Mouse (Mus musculus) limb, embryonic 15.5 days (tissue): ENCODE results near the gene Tbp. TPM values are rescaled to one million over a fixed set of nuclear protein-coding genes. Genes with fewer than 3 reads are reported as not detected.
A peak's percentile ranks its signal among the peaks of the same experiment; 100 is the strongest.

Source experiments
- ATAC-seq: fragments of 200-750 bp; cut with Nextera tagmentation; 2 replicates; pipeline ENCODE4 v1.8.0; 2017; ENCODE audit warnings: low read depth, moderate TSS enrichment; ENCODE audit not compliant: insufficient number of reproducible peaks, low FRiP score, low TSS enrichment
- H3K27ac ChIP-seq: fragments of 300-500 bp; sonication (generic); 2 replicates; pipeline ENCODE4 v1.5.1; 2015; ENCODE audit warnings: moderate library complexity, mild to moderate bottlenecking, inconsistent platforms
- H3K27me3 ChIP-seq: fragments of 300-500 bp; sonication (generic); 2 replicates; pipeline ENCODE4 v1.6.1; 2015; ENCODE audit warnings: inconsistent platforms
- H3K36me3 ChIP-seq: fragments of 300-500 bp; sonication (generic); 2 replicates; pipeline ENCODE4 v1.6.1; 2015; ENCODE audit warnings: inconsistent platforms
- H3K4me1 ChIP-seq: fragments of 300-500 bp; sonication (generic); 2 replicates; pipeline ENCODE4 v1.6.1; 2015; ENCODE audit warnings: inconsistent platforms
- H3K4me2 ChIP-seq: fragments of 300-500 bp; sonication (generic); 2 replicates; pipeline ENCODE4 v1.6.1; 2015; ENCODE audit warnings: mild to moderate bottlenecking, inconsistent platforms
- H3K4me3 ChIP-seq: fragments of 300-500 bp; sonication (generic); 2 replicates; pipeline ENCODE4 v1.5.1; 2015; ENCODE audit warnings: mild to moderate bottlenecking, inconsistent platforms
- H3K9ac ChIP-seq: fragments of 300-500 bp; sonication (generic); 2 replicates; pipeline ENCODE4 v1.6.1; 2015; ENCODE audit warnings: inconsistent platforms
- H3K9me3 ChIP-seq: fragments of 300-500 bp; sonication (generic); 2 replicates; pipeline ENCODE4 v1.6.1; 2016; ENCODE audit warnings: inconsistent platforms
- WGBS: fragments of 180-500 bp; shearing (Covaris S2); methylation state at CpG from one replicate; pipeline ENCODE4 v1.1.7; 2015; 5-methylcytosine and 5-hydroxymethylcytosine counted together
- polyA plus RNA-seq: library from polyadenylated mRNA; unstranded; fragments of >200 nt; fragmentation: Nextera tagmentation; extraction: Ambion mirVana; gene quantifications from 2 replicates; pipeline ENCODE4 v1.2.1, GENCODE M21; 2015

The Tbp gene
- 44.6 and 46.9 TPM in 2 replicates for polyA plus RNA-seq

DNA sequence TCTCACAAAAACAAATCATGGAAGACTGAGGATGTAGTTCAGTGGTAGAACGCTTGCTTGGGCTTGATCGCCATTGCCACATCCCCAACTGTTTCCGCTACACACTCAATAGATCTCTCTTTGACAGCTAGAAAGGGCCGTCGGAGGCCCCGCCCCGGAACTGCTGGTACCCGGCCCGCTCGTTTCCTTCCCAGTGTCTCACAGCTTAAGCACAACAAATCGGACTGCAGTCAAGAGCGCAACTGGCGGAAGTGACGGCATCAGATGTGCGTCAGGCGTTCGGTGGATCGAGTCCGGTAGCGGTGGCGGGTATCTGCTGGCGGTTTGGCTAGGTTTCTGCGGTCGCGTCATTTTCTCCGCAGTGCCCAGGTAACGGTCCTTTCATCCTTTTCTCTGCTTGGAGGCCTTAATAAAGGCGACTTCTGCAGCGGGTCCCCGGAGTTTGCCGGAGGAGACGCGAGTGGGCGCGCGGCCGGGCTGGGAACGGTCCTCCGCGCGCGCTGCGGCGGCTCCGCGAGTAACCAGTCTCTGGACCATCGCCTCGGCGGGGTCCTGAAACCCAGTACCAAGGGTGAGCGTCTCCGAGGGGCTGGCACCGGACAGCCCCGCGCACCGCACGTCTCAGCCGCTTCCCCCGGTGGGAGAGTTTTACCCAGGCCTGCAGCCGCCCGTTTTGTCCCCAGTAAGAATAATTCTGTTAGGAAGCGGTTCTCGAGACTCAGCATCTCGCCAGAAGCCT lies at the start of gene Tbp, which contains the start of gene Psmb1:
Gene Tbp (plus strand): TSS at position 233 of the 739 bp plus-strand sequence.
Gene Psmb1 (minus strand): TSS at position 96 of the 739 bp plus-strand sequence.
- WGBS: under 1% methylated on average over 63 of the region's 63 CpGs

DNA sequence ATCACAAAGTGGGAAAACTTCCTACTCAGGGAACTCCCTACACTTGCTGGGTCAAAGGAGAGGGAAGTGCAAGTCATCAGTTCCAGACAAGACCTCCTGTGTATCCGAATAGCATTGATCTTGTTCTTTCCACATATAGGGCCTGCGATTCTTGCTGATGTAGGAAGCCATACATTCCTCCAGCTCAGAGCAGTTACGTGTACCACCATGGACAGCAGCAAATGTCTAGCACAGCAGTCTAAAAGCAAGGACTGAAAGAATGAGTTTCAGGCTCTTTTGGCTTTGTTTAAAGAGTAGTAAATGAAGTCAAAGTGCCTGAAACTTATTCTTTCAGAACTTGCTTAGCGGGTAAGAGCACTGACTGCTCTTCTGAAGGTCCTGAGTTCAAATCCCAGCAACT lies 44.5 kb upstream of the Tbp start:
- 70% methylated on average over 4 of the region's 4 CpGs for WGBS

More for the DNA sequence above, at the start of gene Tbp, which contains the start of gene Psmb1:
- Histone ChIP-seq H3K27me3 (no peaks in the 10 kb centered on the region), H3K27ac (peak within 1 kb of the TSS; percentile 96), H3K36me3 (peaks cover 23% of the 10 kb centered on the region), H3K4me2 (peak within 1 kb of the TSS; percentile 73), H3K4me3 (peak within 1 kb of the TSS; percentile 92), H3K9me3 (no peaks in the 10 kb centered on the region), H3K9ac (peak within 1 kb of the TSS; percentile 93), H3K4me1 (peaks cover 23% of the 10 kb centered on the region)
- peak; percentile 90 for ATAC-seq

DNA sequence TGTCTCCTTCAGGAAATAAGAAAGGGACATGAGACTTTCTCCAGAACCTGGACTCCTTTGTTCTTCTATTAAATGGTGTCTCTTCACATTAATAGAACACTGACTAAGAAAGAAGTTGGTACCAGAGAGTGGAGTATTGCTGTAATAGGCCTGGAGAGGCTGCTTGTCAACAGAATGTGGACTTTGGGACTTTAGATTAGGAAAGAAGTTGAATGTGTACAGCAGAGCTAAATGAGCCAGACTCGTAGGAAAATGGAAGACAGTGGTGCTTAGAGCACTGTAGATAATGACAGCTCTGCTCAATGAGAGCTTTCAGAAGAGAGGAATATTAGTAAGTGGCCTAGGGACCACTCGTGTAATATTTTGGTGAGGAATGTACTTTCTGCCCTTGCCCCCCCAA lies 43.1 kb upstream of the Tbp start:
- H3K27ac ChIP-seq: no peak overlapping the region
- no peaks in the 10 kb centered on the region for H3K9me3 ChIP-seq
- no peaks in the 10 kb centered on the region for H3K4me1 ChIP-seq
- no peak overlapping the region for H3K9ac ChIP-seq
- H3K36me3 ChIP-seq: no peaks in the 10 kb centered on the region
- H3K4me3 ChIP-seq: no peak overlapping the region
- H3K27me3 ChIP-seq: no peaks in the 10 kb centered on the region
- WGBS: 83% methylated on average over 2 of the region's 2 CpGs
- no peak overlapping the region for H3K4me2 ChIP-seq
- ATAC-seq: no peak

More for the DNA sequence above, 44.5 kb upstream of the Tbp start:
- H3K9me3 ChIP-seq: no peaks in the 10 kb centered on the region
- H3K9ac ChIP-seq: no peak overlapping the region
- no peaks in the 10 kb centered on the region for H3K4me1 ChIP-seq
- no peaks in the 10 kb centered on the region for H3K27me3 ChIP-seq
- no peak for ATAC-seq
- H3K4me2 ChIP-seq: no peak overlapping the region
- no peak overlapping the region for H3K4me3 ChIP-seq
- H3K36me3 ChIP-seq: no peaks in the 10 kb centered on the region
- no peak overlapping the region for H3K27ac ChIP-seq

DNA sequence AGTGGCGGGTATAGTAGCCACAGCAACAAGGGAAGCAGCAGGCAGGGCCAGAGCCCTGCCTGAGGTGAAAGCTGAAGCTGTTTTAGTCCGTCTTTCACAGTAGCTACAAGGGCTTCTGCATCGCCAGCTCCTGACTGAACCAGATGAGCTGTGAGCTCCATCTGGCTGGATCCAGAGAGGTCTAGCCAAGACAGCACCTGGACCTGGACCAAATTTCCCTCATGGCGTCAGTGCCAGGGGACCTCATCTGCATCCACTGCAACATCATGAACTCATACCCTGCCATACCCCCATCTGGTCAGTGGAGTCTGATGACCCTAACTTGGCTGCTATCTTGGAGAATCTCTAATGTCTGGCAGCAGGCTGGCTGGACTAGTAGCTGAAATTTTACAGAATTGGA lies 39.9 kb upstream of the Tbp start:
- H3K4me1 ChIP-seq: no peaks in the 10 kb centered on the region
- no peak for ATAC-seq
- no peak overlapping the region for H3K27ac ChIP-seq
- H3K9ac ChIP-seq: no peak overlapping the region
- no peaks in the 10 kb centered on the region for H3K36me3 ChIP-seq
- no peak overlapping the region for H3K4me2 ChIP-seq
- H3K4me3 ChIP-seq: no peak overlapping the region
- H3K27me3 ChIP-seq: no peaks in the 10 kb centered on the region
- no peaks in the 10 kb centered on the region for H3K9me3 ChIP-seq
- WGBS: 78% methylated on average over 4 of the region's 4 CpGs

DNA sequence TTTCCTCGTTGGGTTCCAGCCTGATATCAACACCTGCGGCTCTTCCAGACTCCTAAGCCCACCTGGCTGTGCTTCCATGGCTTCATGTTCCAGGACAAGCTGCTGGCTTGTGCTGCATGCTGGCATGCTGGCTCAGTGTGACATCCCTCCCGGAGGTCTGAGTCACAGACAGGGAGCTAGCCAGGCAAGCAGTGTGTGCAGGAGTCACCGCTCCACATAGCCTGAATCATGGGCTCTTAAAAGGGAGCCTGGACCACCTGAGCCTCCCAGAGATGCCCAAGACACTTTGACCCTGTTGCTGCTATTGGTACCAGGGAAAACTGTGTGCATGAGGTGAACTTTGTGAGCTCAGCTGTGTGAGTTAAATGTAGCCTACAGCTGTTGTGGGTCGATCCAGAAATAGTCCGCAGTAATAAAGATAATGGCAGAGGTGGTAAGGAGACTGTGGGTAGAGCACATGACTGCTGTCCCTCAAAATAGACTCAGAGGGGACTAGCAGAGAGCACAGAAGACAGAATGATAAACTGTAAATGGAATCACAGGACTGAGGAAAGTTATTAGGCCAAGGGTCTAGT lies 37.7 kb upstream of the Tbp start:
- no peaks in the 10 kb centered on the region for H3K27me3 ChIP-seq
- peaks cover 4% of the 10 kb centered on the region; the same call in 1 of the 2 replicates for H3K36me3 ChIP-seq
- no peak overlapping the region for H3K4me3 ChIP-seq
- no peaks in the 10 kb centered on the region for H3K4me1 ChIP-seq
- no peaks in the 10 kb centered on the region for H3K9me3 ChIP-seq
- no peak overlapping the region for H3K4me2 ChIP-seq
- WGBS: 90% methylated on average over 6 of the region's 6 CpGs
- peak; percentile 50; the same call in 1 of the 2 replicates for ATAC-seq
- no peak overlapping the region for H3K9ac ChIP-seq
- no peak overlapping the region for H3K27ac ChIP-seq

DNA sequence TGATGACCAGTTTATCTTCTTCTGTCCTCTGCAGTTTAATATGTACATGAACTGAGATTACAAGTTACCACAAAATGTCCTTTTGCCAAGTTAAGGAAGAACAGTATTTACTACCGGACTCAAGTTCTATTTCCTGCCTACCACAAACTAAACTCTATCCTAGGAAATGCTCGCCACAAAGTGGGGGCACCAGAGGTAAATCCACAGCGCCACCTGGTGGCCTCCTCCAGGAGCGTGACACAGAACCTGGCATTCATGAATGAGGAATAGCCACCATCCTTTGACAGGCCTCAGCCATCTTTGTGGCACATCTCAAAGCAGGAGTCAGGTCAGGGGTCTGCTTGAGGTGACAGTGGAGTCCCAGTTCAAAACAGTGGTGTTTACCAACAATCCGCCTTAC lies 32.0 kb upstream of the Tbp start:
- ATAC-seq: no peak
- no peak overlapping the region for H3K9ac ChIP-seq
- H3K4me3 ChIP-seq: no peak overlapping the region
- H3K36me3 ChIP-seq: peaks cover 36% of the 10 kb centered on the region
- H3K9me3 ChIP-seq: no peaks in the 10 kb centered on the region
- H3K4me2 ChIP-seq: no peak overlapping the region
- H3K27ac ChIP-seq: no peak overlapping the region
- no peaks in the 10 kb centered on the region for H3K27me3 ChIP-seq
- no peaks in the 10 kb centered on the region for H3K4me1 ChIP-seq
- 23% methylated on average over 5 of the region's 5 CpGs for WGBS

DNA sequence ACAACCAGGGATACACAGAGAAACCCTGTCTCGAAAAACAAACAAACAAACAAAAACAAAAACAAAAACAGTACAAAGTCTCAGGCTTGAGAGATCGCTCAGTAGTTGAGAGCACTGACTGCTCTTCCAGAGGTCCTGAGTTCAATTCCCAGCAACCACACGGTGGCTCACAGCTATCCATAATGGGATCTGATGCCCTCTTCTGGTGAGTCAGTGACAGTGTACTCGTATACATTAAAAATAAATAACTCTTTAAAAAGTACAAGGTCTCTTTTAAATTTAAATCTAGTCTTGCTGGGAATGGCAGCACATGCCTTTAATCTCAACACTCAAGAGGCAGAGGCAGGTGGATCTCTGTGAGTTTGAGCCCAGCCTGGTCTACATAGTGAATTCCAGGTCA lies 27.0 kb upstream of the Tbp start:
- no peaks in the 10 kb centered on the region for H3K9me3 ChIP-seq
- H3K9ac ChIP-seq: no peak overlapping the region
- no peak overlapping the region for H3K4me2 ChIP-seq
- no peaks in the 10 kb centered on the region for H3K27me3 ChIP-seq
- H3K36me3 ChIP-seq: peaks cover 78% of the 10 kb centered on the region
- H3K27ac ChIP-seq: no peak overlapping the region
- no peak for ATAC-seq
- 87% methylated on average over 4 of the region's 4 CpGs for WGBS
- H3K4me3 ChIP-seq: no peak overlapping the region
- no peaks in the 10 kb centered on the region for H3K4me1 ChIP-seq

DNA sequence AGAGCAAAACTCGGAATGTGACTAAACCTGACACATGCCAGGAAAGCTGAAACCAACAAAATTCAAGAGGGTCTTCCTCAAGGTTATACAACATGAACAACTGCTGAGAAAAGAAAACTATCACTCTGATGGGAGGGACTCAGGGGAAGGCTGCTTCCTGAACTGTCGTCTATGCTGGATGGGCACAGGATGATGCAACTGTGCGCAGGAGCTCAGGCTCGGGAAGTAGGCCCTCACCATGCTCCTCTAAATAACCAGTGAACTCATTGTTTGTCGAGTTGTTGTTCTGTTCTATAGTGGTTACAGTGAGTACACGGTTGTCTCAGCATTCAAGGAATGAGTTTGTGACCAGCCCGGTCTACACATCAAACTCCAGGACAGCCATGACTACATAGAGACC lies 9.1 kb upstream of the Tbp start:
- Histone ChIP-seq H3K9ac (no peak overlapping the region), H3K4me1 (peaks cover 3% of the 10 kb centered on the region; the same call in 1 of the 2 replicates), H3K36me3 (peaks cover 51% of the 10 kb centered on the region), H3K27ac (no peak overlapping the region), H3K27me3 (no peaks in the 10 kb centered on the region), H3K9me3 (no peaks in the 10 kb centered on the region), H3K4me2 (no peak overlapping the region), H3K4me3 (no peak overlapping the region)
- ATAC-seq: no peak
- 94% methylated on average over 7 of the region's 7 CpGs for WGBS

DNA sequence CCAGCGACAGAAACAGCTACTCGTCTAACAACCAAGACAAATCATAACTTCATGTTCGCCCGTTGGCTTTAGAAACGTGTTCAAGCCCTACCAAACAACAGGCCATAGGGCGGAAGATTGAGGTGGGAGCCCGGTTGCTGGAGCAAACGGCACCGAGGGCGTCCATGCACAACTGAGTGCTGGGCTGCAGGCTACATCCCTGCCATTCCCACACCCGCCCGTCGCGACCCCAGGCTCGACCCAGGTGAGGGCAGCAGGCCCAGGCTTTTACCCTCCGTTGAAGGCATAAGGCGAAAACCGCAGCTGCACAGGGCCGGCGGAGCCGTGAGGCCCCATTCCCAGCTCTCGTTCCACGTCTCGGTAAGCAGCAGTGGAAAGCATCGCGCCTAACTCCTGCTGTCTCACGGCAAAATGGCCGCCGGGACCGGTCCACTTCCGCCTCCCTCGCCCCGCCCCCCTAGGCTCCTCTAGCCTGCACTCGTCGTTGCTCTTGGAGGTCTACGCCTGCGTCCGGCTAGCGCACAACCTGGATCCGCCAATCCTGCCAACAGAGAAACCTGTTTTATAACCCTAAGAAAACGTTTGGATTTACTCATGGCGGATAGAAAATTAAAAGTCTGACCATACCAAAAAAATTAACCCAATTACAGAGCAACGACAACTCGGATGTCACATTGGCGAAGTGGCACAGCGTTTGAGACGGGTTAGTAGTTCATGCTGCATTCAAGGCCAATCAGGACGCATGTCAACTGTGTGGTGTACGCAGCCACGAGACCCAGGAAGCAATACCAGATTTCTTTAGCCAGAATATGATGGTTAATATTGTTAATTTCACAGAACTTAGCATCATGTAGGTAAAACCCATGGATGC lies 1.6 kb upstream of the Tbp start:
- WGBS: under 1% methylated on average over 50 of the region's 50 CpGs
- H3K4me3 ChIP-seq: peak overlapping the region; percentile 92
- peaks cover 25% of the 10 kb centered on the region for H3K36me3 ChIP-seq
- H3K4me1 ChIP-seq: peaks cover 23% of the 10 kb centered on the region
- peak; percentile 96 for ATAC-seq
- peak overlapping the region; percentile 75 for H3K9ac ChIP-seq
- H3K4me2 ChIP-seq: peak overlapping the region; percentile 73
- no peaks in the 10 kb centered on the region for H3K27me3 ChIP-seq
- H3K9me3 ChIP-seq: no peaks in the 10 kb centered on the region
- H3K27ac ChIP-seq: peak overlapping the region; percentile 96

DNA sequence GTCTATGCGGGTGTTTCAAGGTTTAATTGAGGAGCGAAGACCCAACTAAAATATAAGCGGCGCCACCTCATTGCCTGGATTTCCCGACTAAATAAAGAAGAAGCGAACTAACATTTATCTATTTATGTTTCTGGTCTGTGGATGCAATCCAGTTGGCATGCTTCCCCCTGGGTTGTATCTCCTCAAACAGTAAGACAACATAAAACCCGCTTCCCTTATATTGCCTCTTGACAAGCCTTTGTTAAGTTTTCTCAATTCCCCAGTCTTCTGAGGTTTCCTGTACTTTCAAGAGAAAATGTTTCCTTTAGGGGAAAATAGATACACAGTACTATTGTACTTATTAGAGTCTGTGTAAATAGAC lies 955 bp upstream of the Tbp start:
- H3K4me3 ChIP-seq: peak overlapping the region; percentile 92
- H3K27ac ChIP-seq: peak overlapping the region; percentile 96
- no peak overlapping the region for H3K9ac ChIP-seq
- peaks cover 21% of the 10 kb centered on the region for H3K36me3 ChIP-seq
- WGBS: 45% methylated on average over 7 of the region's 7 CpGs
- ATAC-seq: no peak
- H3K4me2 ChIP-seq: peak overlapping the region; percentile 73
- no peaks in the 10 kb centered on the region for H3K9me3 ChIP-seq
- H3K4me1 ChIP-seq: peaks cover 23% of the 10 kb centered on the region
- H3K27me3 ChIP-seq: no peaks in the 10 kb centered on the region

DNA sequence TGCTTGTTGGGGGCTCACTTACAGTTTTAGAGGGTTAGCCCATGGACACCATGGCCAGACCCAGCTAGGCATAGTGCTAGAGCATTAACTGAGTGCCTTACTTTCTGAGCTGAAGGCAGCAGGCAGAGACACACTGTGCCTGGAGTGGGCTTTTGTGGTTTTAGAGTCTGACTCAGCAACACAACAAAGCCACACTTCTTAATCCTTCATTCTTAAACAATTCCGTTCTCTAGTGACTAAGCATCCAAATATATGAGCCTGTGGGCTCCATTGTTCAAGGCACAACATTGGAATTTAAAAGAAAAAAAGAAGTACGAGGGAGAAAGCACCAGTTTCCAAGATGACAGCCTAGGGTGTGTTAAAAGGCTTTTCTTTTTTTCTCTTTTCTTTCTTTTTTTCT lies 11.0 kb downstream of the Tbp start:
- Histone ChIP-seq H3K4me2 (no peak overlapping the region), H3K27me3 (no peaks in the 10 kb centered on the region), H3K9ac (no peak overlapping the region), H3K4me1 (no peaks in the 10 kb centered on the region), H3K9me3 (no peaks in the 10 kb centered on the region), H3K4me3 (no peak overlapping the region), H3K36me3 (peaks cover 86% of the 10 kb centered on the region), H3K27ac (no peak overlapping the region)
- no peak for ATAC-seq
- WGBS: 93% methylated on average over 2 of the region's 2 CpGs

DNA sequence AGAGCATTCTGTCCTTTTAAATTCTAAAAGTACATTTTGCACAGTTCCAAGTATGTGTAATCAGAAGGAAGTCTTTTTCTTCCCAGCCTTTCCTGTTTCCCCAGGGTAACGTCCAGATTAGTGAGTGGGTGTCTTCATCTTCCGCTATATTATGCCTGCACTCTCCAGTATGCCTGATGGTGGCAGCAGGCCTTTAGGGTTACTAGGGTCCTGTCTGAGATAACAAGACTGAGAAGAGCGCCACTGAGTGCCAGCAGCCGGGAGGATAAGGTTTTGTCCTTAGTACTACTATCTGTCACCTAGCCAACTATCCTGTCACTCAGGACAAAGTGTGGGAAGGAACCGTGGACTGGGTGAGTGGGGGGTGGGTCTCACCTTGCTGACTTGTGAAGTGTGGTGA lies 18.1 kb downstream of the Tbp start:
- H3K4me1 ChIP-seq: no peaks in the 10 kb centered on the region
- no peak for ATAC-seq
- no peaks in the 10 kb centered on the region for H3K27me3 ChIP-seq
- no peaks in the 10 kb centered on the region for H3K9me3 ChIP-seq
- H3K27ac ChIP-seq: no peak overlapping the region
- 75% methylated on average over 5 of the region's 5 CpGs for WGBS
- H3K36me3 ChIP-seq: peaks cover 83% of the 10 kb centered on the region
- H3K4me2 ChIP-seq: no peak overlapping the region
- H3K9ac ChIP-seq: no peak overlapping the region
- H3K4me3 ChIP-seq: no peak overlapping the region
